Mouse (Mus musculus): Measurements from ENCODE around the gene Col1a1. TPM values are rescaled to one million over a fixed set of nuclear protein-coding genes. Genes with fewer than 3 reads are reported as not detected.

The Col1a1 gene
- total RNA-seq, 2 experiments from 2014 or later: 53.2 to 64.0 TPM

DNA sequence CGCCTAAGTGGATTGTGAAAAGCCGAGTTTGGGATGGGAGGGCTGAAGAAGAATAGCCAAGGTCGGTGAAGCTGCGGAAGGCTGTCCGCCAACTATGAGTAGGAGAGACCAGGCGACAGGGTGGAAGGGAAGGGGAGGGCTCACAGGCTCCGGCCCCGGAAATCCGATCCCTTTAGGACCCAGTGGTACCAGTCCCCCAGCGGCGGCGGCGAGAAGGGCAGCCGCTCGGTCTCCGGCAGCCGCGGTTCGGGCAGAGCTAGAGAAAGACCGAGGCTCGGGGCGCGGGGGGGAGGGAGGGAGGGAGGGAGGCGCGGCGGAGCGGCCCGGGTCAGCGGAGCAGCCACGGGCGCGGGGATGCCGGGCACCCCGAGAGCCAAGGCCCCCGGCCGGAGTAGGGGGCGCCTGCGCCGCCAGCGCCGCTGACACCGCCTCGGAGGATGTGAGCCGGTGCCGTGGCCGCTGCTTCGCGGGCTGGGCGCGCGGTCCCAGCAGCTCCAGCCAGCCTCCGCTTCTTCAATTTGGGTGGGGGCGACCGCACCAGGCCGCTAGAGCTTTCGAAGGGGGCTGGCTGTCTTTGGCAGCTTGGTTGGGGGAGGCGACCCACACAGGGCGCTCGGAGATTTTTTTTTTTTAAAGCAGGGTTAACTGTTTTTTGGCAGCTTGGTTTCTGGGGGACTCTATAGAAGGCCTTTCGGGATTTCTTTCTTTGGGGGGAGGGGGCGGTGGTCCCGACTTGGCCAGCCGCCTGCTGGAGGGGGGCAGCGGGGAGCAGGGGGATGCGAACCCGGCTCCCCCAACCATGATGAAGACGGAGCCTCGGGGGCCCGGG, 54.9 kb downstream of the Col1a1 start, which contains the start of gene Ppp1r9b:
Ppp1r9b (plus strand) TSS at position 287 of the 829 bp plus-strand sequence.
- intact Hi-C loops (cut with DNase I): no loop called here
- DNase-seq (ENCODE audit: extremely low spot score in 1 of 2, low spot score in 2 of 2): peak; percentile 89 to 95

DNA sequence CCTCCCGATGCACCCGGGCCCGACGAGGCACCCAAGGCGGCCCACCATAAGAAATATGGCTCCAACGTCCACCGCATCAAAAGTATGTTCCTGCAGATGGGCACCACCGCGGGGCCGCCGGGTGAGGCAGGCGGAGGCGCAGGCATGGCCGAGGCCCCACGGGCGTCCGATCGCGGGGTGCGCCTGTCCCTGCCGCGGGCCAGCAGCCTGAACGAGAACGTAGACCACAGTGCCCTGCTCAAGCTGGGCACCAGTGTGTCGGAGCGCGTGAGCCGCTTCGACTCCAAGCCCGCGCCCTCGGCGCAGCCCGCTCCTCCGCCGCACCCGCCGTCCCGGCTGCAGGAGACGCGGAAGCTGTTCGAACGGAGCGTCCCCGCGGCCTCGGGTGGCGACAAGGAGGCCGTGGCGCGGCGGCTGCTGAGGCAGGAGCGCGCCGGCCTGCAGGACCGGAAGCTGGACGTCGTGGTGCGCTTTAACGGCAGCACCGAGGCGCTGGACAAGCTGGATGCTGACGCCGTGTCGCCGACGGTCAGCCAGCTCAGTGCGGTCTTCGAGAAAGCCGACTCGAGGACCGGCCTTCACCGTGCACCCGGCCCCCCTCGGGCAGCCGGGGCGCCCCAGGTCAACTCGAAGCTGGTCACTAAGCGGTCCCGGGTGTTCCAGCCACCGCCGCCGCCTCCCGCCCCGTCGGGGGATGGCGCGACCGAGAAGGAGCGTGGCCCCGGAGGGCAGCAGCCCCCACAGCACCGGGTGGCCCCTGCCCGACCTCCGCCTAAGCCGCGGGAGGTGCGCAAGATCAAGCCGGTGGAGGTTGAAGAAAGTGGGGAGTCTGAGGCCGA, 55.8 kb downstream of the Col1a1 start:
- intact Hi-C loops (cut with DNase I): no loop called here
- no peak for DNase-seq (ENCODE audit: extremely low spot score in 1 of 2, low spot score in 2 of 2)

DNA sequence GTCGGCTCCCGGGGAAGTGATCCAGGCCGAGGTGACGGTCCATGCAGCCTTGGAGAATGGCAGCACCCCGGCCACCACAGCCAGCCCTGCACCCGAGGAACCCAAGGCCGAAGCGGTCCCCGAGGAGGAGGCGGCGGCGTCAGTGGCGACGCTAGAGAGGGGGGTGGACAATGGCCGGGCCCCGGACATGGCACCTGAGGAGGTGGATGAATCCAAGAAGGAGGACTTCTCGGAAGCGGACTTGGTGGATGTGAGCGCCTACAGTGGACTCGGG, 56.4 kb downstream of the Col1a1 start:
- no peak for DNase-seq (ENCODE audit: extremely low spot score in 1 of 2, low spot score in 2 of 2)

DNA sequence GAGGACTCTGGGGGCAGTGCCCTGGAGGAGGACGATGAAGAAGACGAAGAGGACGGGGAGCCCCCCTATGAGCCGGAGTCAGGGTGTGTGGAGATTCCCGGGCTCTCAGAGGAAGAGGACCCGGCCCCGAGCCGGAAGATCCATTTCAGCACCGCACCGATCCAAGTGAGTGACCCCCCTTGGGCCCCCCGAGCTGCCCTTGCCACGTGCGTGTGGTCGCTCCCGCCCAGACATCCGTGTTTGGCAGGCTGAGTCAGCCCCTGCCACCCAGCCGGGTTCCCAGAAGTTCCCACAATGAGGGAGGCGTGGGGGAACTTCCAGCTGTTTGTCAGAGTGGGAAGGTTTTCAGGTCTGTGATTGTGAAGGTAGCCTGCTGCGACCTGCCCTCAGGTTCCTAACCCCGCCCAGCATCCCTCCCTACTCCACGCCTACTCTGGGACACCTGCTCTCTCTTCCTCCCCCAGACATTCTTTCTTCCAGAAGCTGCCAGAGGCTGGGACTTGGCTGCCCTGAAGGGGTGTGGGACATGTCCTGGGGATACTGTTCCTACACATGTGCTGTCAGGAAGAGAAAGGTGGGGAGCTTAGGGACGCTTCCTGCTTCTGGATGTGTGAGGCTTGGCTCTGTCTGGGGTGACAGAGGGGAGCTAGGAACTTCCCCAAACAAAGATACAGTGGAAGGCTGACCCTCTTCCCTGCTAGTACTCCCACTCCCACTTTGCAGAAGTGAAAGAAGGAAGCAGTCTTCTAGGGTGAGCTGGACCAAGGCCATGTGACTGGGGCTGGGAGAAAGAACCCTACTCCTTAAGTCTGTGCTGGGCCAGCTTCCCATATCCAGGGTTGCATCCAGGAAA, 57.0 kb downstream of the Col1a1 start:
- intact Hi-C loops (cut with DNase I): no loop called here
- DNase-seq (ENCODE audit: extremely low spot score in 1 of 2, low spot score in 2 of 2): peak in 1 of 2 experiments; percentile 74

More for the DNA sequence above, 56.4 kb downstream of the Col1a1 start:
- intact Hi-C loops (cut with DNase I): no loop called here

DNA sequence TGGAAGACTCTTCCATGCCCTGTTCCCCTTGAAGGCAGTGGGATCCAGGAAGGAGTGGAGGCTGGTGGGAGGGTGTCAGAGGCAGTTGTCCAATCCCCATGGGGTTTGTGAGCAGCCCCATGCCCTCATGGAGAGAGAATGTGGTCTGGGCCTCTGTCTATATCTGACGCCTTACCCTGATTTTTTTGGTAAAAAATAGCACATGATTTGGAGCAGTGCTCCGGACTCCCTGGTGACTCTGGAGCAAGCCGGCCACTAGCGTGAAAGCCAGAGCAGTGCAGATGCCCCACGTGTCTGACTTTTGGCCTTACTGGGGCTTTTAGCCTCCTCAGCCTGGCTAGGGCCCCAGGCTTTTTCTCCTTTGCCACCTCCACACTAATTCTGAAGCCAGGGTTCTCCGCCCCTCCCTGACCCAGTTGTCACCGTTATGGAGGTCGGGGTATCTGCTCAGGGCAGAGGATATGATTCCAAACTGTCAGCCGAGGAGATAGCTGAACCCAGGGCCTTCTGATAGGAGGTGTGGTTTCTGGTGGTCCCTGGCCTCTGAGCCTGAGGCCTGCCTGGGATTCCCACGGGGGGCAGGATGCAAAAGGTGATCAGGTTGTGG, 58.3 kb downstream of the Col1a1 start:
- DNase-seq (ENCODE audit: extremely low spot score in 1 of 2, low spot score in 2 of 2): peak in 1 of 2 experiments; percentile 33
- intact Hi-C loops (cut with DNase I): no loop called here

DNA sequence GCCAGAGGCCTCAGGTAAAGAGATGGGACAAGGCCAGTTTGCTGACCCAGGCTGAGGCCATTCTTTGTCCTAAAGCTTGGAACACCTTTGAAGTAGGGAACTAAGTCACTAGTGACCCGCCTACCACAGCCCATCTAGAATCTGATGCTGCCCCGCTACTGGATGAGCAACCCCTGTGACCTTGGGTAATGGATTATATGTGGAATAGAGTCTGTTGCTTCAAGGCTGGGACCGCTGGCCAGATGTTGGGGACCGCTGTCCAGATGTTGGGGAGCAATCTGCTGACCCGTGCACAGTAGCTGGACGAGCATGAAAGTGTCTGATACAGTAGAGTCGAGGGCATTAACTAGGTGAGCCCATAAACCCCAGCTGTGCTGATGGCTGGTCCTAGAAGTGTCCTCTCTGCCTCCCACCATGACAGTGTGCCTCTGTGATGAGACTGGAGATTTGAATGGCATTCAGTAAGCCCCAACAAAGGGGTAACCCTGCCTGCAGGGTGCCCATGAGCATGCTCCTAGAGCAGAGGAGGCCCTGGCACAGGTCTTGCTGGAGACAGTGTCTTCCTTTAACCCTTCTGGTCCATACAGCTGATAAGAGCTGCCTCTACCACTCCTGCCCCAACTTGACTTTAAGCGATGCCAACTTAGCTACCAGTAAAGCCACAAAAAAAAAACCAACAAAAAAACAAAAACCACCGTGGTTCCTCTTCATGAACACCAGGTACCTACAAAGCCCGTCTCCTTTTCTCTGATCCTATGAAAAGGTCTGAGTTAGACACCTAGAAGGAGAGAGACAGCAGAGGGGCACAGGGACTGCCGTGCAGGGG, 59.1 kb downstream of the Col1a1 start:
- intact Hi-C loops (cut with DNase I): no loop called here
- DNase-seq (ENCODE audit: extremely low spot score in 1 of 2, low spot score in 2 of 2): no peak

DNA sequence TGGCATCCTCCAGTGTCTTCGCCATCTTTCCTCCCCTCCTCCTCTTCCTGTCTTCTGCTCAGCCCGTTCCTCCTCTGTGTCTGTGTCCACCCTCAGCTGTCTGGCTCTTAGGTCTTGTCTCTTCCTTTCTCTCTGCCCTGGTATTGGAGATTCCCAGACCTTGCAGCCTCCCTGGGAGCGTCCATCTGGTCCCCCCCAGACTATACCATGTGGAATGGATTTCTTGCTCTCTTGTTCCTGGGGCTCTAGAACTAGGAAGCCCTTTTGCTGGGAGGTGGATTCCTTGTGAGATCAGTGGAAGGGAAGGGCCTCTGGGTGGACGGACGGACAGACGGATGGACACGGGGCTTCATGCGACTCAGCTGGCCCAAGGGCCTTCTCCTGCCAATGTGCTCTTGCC, 60.1 kb downstream of the Col1a1 start:
- intact Hi-C loops (cut with DNase I): no loop called here
- DNase-seq (ENCODE audit: extremely low spot score in 1 of 2, low spot score in 2 of 2): no peak

DNA sequence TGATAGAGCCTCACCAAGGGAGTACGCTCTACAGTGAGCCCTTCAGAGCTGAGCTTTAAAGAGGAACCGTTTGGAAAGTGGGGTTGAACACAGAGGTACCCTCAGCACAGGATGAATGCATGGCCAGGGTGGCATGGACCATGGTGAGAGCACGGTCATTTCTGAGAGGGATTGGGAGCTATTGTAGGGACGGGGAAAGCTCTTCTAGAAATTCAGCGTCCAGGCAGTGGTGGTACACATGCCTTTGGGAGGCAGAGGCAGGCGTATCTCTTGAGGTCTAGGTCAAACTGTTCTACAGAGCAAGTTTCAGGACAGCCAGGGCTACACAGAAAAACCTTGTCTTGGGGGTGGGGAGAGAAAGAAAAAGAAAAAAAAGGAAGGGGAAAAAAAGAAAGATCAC, 61.0 kb downstream of the Col1a1 start:
- intact Hi-C loops (cut with DNase I): no loop called here
- DNase-seq (ENCODE audit: extremely low spot score in 1 of 2, low spot score in 2 of 2): no peak

DNA sequence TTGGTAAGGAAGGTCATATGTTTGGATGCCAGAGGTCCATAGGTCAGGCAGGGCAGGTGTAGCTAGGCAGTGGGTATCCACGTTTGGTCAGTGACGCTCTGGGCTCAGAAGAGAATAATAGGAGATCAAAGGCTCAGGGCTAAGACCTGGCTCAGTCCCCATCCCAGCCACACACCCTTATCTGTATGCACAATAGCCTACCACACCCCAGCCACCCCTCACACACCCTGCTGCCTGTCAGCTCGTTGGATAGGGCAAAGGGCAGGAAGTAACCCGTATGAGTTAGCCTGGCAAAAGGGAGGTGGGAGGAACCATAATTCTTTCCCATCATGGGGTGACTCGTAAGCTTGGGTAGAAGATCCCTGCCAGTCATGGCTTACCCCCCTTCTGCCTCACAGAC, 61.6 kb downstream of the Col1a1 start:
- DNase-seq (ENCODE audit: extremely low spot score in 1 of 2, low spot score in 2 of 2): no peak
- intact Hi-C loops (cut with DNase I): no loop called here

DNA sequence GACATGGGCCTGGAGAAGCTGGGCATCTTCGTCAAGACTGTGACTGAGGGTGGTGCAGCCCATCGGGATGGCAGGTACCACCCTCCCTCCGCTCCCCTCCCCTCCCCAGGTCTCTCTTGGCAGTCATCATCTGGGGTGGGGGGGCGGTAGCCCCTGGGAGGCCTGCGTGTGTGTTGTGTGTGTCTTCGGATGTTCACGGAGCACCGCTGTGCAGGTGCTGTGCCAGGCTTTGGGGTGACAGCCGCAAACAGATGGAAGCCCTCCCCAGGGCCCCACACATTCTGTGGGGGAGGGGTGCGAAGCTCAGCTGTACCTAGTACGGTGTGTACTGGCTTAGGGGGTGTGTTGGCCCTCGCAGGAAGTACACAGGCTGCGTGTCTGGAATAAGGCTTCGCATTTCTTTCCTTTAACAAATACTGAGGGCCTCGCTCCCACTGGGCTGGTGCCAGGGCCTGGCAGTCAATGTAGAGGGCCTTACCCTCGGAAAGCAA, 62.1 kb downstream of the Col1a1 start:
- intact Hi-C loops (cut with DNase I): no loop called here
- peak in 1 of 2 experiments; percentile 49 for DNase-seq (ENCODE audit: extremely low spot score in 1 of 2, low spot score in 2 of 2)

DNA sequence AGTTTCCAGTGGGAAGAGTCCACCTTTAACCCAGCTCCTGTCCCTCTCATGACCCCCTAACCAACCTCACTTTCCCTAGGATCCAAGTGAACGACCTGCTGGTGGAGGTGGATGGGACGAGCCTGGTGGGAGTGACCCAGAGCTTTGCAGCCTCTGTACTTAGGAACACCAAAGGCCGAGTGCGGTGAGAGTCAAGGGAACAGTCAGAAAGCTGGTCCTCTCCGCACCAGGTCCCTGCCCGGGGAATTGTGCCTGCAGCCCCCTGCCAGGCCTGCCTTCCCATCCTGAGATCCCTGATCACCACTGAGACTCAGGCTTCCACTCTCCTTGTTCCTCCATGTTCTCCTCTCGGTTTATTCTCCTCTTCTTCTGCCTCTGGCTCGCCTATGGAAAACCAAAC, 64.1 kb downstream of the Col1a1 start:
- intact Hi-C loops (cut with DNase I): loop anchor here (2.0 kb wide), 1 partner anchor 21 kb away; no protein-coding TSS in a partner anchor
- DNase-seq (ENCODE audit: extremely low spot score in 1 of 2, low spot score in 2 of 2): no peak

DNA sequence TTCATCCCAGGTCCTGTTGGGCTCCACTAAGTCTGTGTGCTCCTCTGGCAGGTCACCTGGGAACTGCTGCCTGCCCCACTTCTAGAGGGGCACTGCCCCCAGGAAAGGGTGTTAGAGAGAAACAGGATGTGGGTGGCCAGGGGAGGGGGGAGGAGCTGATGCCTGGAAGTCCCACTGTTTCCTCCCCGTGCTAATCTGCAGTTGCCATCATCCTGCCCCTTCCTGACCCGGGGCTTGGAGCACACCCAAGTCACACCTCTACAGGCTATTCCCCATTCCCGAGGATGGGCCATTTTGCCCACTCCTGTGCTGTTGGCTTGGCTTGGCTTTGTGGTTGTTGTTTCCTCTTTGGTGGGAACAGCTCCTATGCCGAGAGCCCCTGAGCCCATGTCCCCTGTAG, 64.5 kb downstream of the Col1a1 start:
- DNase-seq (ENCODE audit: extremely low spot score in 1 of 2, low spot score in 2 of 2): peak in 1 of 2 experiments; percentile 64
- intact Hi-C loops (cut with DNase I): loop anchor here (2.0 kb wide), 1 partner anchor 22 kb away; no protein-coding TSS in a partner anchor

DNA sequence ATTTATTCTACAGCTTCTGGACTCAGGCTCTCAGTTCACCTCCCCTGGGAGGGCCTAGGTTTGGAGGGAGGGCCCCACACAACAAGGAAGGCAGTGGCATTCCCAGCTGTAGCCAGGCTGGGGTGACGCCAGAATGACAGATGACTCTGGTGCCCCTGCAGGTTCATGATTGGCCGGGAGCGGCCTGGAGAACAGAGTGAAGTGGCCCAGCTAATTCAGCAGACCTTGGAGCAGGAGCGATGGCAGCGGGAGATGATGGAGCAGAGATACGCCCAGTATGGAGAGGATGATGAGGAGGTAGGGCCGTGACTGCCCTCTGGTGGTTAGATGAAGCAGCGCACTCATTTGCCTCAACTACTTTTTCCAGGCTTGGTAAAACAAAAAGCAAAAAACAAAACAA, 65.0 kb downstream of the Col1a1 start:
- DNase-seq (ENCODE audit: extremely low spot score in 1 of 2, low spot score in 2 of 2): peak in 1 of 2 experiments; percentile 77
- intact Hi-C loops (cut with DNase I): loop anchor here (2.0 kb wide), 1 partner anchor 22 kb away; no protein-coding TSS in a partner anchor

DNA sequence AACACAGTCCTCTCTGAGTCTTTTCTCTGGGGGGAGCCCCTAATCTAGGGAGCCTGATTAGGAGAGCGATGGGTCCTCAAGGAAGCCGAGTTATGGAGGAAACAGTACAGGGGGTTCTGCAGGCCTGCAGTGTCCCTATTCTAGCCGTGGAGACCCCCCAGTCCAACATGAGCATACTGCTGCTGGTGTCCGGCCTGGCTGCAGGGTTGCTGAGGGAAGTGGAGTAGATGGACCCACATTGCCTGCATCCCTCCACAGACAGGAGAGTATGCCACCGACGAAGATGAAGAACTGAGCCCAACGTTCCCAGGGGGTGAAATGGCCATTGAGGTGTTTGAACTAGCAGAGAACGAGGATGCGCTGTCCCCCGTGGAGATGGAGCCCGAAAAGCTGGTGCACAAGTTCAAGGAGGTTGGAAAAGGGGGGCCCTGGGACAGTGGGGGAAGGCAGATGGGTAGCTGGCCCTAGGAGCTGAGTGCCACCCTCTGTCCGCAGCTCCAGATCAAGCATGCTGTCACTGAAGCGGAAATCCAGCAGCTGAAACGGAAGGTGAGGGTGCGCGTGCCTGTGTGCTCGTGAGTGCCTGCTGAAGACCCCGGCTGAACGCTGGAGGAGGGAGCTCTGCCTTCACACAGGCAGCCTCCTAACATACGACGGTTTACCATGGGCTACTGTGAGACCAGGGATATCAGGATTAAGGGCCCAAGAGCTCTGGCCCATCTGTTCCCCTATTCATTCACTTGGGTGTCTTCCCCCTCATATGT, 65.7 kb downstream of the Col1a1 start:
- intact Hi-C loops (cut with DNase I): loop anchor here (2.0 kb wide), 1 partner anchor 23 kb away; no protein-coding TSS in a partner anchor
- no peak for DNase-seq (ENCODE audit: extremely low spot score in 1 of 2, low spot score in 2 of 2)
